Mouse (Mus musculus): ENCODE data around the gene Bud23. TPM values are rescaled to one million over a fixed set of nuclear protein-coding genes. Genes with fewer than 3 reads are reported as not detected.
A peak's percentile ranks its signal among the peaks of the same experiment; 100 is the strongest.

Gene Bud23
- polyA plus RNA-seq, 2 experiments, result 101 to 107 TPM

GRCm38 (mm10) chr5:135107521-135108501, 43.1 kb upstream of the Bud23 start:
- H3K9me3 ChIP-seq (ENCODE audit: control insufficient read depth, low read length), result no peaks in the 10 kb centered on the region
- H3K27me3 ChIP-seq (ENCODE audit: control insufficient read depth, insufficient read depth, low read length), result peaks cover 33% of the 10 kb centered on the region
- H3K4me3 ChIP-seq (replicated peaks; ENCODE audit: low read length), result peak overlapping the region; percentile 53
- no peaks in the 10 kb centered on the region for H3K36me3 ChIP-seq (ENCODE audit: control insufficient read depth, insufficient read depth, low read length)
- no peak overlapping the region for H3K27ac ChIP-seq (replicated peaks; ENCODE audit: low read depth, low read length)
- no peak for TF ChIP-seq POLR2A (IDR thresholded peaks at IDR 0.05; ENCODE audit: borderline replicate concordance, extremely low read depth, insufficient read depth, insufficient read length)
- no peak for ATAC-seq (ENCODE audit: low FRiP score, low read depth)
- H3K4me2 ChIP-seq (replicated peaks; ENCODE audit: low read depth, low read length, severe bottlenecking), result peak overlapping the region; percentile 98
- H3K4me1 ChIP-seq (ENCODE audit: control insufficient read depth, insufficient read depth, low read length), result peaks cover 2% of the 10 kb centered on the region; the same call in 1 of the 2 replicates
- peak overlapping the region; percentile 36; the same call in 1 of the 2 replicates for H3K9ac ChIP-seq (ENCODE audit: low read depth, low read length, severe bottlenecking)
- peak; percentile 55 for DNase-seq (ENCODE audit: low spot score)
- WGBS, result 9% methylated on average over 40 of the region's 40 CpGs

GRCm38 (mm10) chr5:135106758-135107256, 42.0 kb upstream of the Bud23 start:
- Histone ChIP-seq H3K4me3 (replicated peaks; ENCODE audit: low read length) (peak overlapping the region; percentile 53), H3K27me3 (ENCODE audit: control insufficient read depth, insufficient read depth, low read length) (peaks cover 33% of the 10 kb centered on the region), H3K9me3 (ENCODE audit: control insufficient read depth, low read length) (no peaks in the 10 kb centered on the region), H3K36me3 (ENCODE audit: control insufficient read depth, insufficient read depth, low read length) (no peaks in the 10 kb centered on the region), H3K9ac (ENCODE audit: low read depth, low read length, severe bottlenecking) (peak overlapping the region; percentile 48), H3K4me2 (replicated peaks; ENCODE audit: low read depth, low read length, severe bottlenecking) (peak overlapping the region; percentile 98), H3K27ac (replicated peaks; ENCODE audit: low read depth, low read length) (no peak overlapping the region), H3K4me1 (ENCODE audit: control insufficient read depth, insufficient read depth, low read length) (peaks cover 2% of the 10 kb centered on the region; the same call in 1 of the 2 replicates)
- ATAC-seq (ENCODE audit: low FRiP score, low read depth), result peak; percentile 74
- peak; percentile 94 for DNase-seq (ENCODE audit: low spot score)
- TF ChIP-seq POLR2A (IDR thresholded peaks at IDR 0.05; ENCODE audit: borderline replicate concordance, extremely low read depth, insufficient read depth, insufficient read length), result no peak
- 5% methylated on average over 46 of the region's 48 CpGs for WGBS

GRCm38 (mm10) chr5:135103999-135104660, 39.4 kb upstream of the Bud23 start:
- Histone ChIP-seq H3K27ac (replicated peaks; ENCODE audit: low read depth, low read length) (no peak overlapping the region), H3K4me2 (replicated peaks; ENCODE audit: low read depth, low read length, severe bottlenecking) (no peak overlapping the region), H3K4me3 (replicated peaks; ENCODE audit: low read length) (no peak overlapping the region), H3K9me3 (ENCODE audit: control insufficient read depth, low read length) (no peaks in the 10 kb centered on the region), H3K9ac (ENCODE audit: low read depth, low read length, severe bottlenecking) (no peak overlapping the region), H3K36me3 (ENCODE audit: control insufficient read depth, insufficient read depth, low read length) (no peaks in the 10 kb centered on the region), H3K27me3 (ENCODE audit: control insufficient read depth, insufficient read depth, low read length) (peaks cover 33% of the 10 kb centered on the region), H3K4me1 (ENCODE audit: control insufficient read depth, insufficient read depth, low read length) (peaks cover 2% of the 10 kb centered on the region; the same call in 1 of the 2 replicates)
- TF ChIP-seq POLR2A (IDR thresholded peaks at IDR 0.05; ENCODE audit: borderline replicate concordance, extremely low read depth, insufficient read depth, insufficient read length), result no peak
- WGBS, result 65% methylated on average over 11 of the region's 11 CpGs
- DNase-seq (ENCODE audit: low spot score) (no peak), ATAC-seq (ENCODE audit: low FRiP score, low read depth) (no peak)

- H3K4me1 ChIP-seq (ENCODE audit: control insufficient read depth, insufficient read depth, low read length), result no peaks in the 10 kb centered on the region
- no peak overlapping the region for H3K4me2 ChIP-seq (replicated peaks; ENCODE audit: low read depth, low read length, severe bottlenecking)
- H3K9me3 ChIP-seq (ENCODE audit: control insufficient read depth, low read length), result no peaks in the 10 kb centered on the region
- H3K27me3 ChIP-seq (ENCODE audit: control insufficient read depth, insufficient read depth, low read length), result peaks cover 6% of the 10 kb centered on the region
- H3K4me3 ChIP-seq (replicated peaks; ENCODE audit: low read length), result no peak overlapping the region
- no peak overlapping the region for H3K9ac ChIP-seq (ENCODE audit: low read depth, low read length, severe bottlenecking)
- DNase-seq (ENCODE audit: low spot score) (no peak), ATAC-seq (ENCODE audit: low FRiP score, low read depth) (no peak)
- H3K27ac ChIP-seq (replicated peaks; ENCODE audit: low read depth, low read length), result no peak overlapping the region
- WGBS, result 57% methylated on average over 1 of the region's 1 CpGs
- no peaks in the 10 kb centered on the region for H3K36me3 ChIP-seq (ENCODE audit: control insufficient read depth, insufficient read depth, low read length)
- TF ChIP-seq POLR2A (IDR thresholded peaks at IDR 0.05; ENCODE audit: borderline replicate concordance, extremely low read depth, insufficient read depth, insufficient read length), result no peak
Observed at GRCm38 (mm10) chr5:135100981-135101380, 36.2 kb upstream of the Bud23 start.

- no peak for DNase-seq (ENCODE audit: low spot score)
- peak within 1 kb of the TSS; percentile 42 for H3K4me2 ChIP-seq (replicated peaks; ENCODE audit: low read depth, low read length, severe bottlenecking)
- no peak for TF ChIP-seq POLR2A (IDR thresholded peaks at IDR 0.05; ENCODE audit: borderline replicate concordance, extremely low read depth, insufficient read depth, insufficient read length)
- 3% methylated on average over 38 of the region's 39 CpGs for WGBS
- no peak within 1 kb of the TSS for H3K27ac ChIP-seq (replicated peaks; ENCODE audit: low read depth, low read length)
- no peaks in the 10 kb centered on the region for H3K9me3 ChIP-seq (ENCODE audit: control insufficient read depth, low read length)
- no peaks in the 10 kb centered on the region for H3K36me3 ChIP-seq (ENCODE audit: control insufficient read depth, insufficient read depth, low read length)
- H3K9ac ChIP-seq (ENCODE audit: low read depth, low read length, severe bottlenecking), result peak within 1 kb of the TSS; percentile 18; the same call in 1 of the 2 replicates
- H3K4me1 ChIP-seq (ENCODE audit: control insufficient read depth, insufficient read depth, low read length), result no peaks in the 10 kb centered on the region
- no peak for ATAC-seq (ENCODE audit: low FRiP score, low read depth)
- peak within 1 kb of the TSS; percentile 26 for H3K4me3 ChIP-seq (replicated peaks; ENCODE audit: low read length)
- H3K27me3 ChIP-seq (ENCODE audit: control insufficient read depth, insufficient read depth, low read length), result peaks cover 10% of the 10 kb centered on the region; the same call in 1 of the 2 replicates
Observed at GRCm38 (mm10) chr5:135089653-135090052, 24.9 kb upstream of the Bud23 start, which contains the start of gene Mlxipl. TSS of gene Mlxipl (plus strand) at chr5:135089890.

Measured in limb, embryonic 14.5 days (tissue).